ENCODE assay signal across 24 mouse cellular contexts in genomic region chr19:17471861-17472260, GRCm38 (mm10).
A peak's percentile ranks its signal among the peaks of the same experiment; 100 is the strongest.
DNase-seq lines count a peak whose midpoint lies in the region; ATAC-seq and TF ChIP-seq lines count a peak whose summit lies in the region.
"Had no signal": no experiment of that assay in that cellular context is flagged by ENCODE, and none has a peak within 500 bp of the region (broad histone marks: within the 10 kb centered on the region; RNA-seq: fewer than 3 reads in every experiment).

No protein-coding gene starts in this region.

- peak; percentile 56 for ATAC-seq in stomach, embryonic 16.5 days (ENCODE audit: insufficient read depth, low FRiP score)
- ATAC-seq in stomach, postnatal 0 days (ENCODE audit: low FRiP score, low TSS enrichment) = no peak; the same call in 1 of the 2 replicates
- no peak for ATAC-seq in forebrain, embryonic 15.5 days (replicated peaks)
- ATAC-seq: forebrain, postnatal 0 days; midbrain, embryonic 16.5 days had no signal

- H3K4me2 ChIP-seq in stomach, embryonic 16.5 days (ENCODE audit: low read depth, low read length) = no peak overlapping the region
- no peak overlapping the region for H3K4me2 ChIP-seq in stomach, postnatal 0 days (replicated peaks; ENCODE audit: low read depth)
- H3K4me2 ChIP-seq in forebrain, embryonic 15.5 days (replicated peaks) = no peak overlapping the region
- H3K4me2 ChIP-seq: heart, embryonic 13.5 days; liver, embryonic 11.5 days; stomach, embryonic 15.5 days had no signal

- no peak for TF ChIP-seq EP300 in stomach, postnatal 0 days (optimal IDR thresholded peaks at IDR 0.05)

- no peak overlapping the region for H3K9ac ChIP-seq in stomach, embryonic 16.5 days (ENCODE audit: low read length)
- H3K9ac ChIP-seq in stomach, postnatal 0 days (ENCODE audit: low read length) = no peak overlapping the region
- no peak overlapping the region for H3K9ac ChIP-seq in forebrain, embryonic 15.5 days (replicated peaks)
- H3K9ac ChIP-seq: forebrain, postnatal 0 days; heart, embryonic 13.5 days; stomach, embryonic 15.5 days had no signal

- no peak overlapping the region for H3K4me3 ChIP-seq in stomach, embryonic 16.5 days (replicated peaks; ENCODE audit: low read length)
- no peak overlapping the region for H3K4me3 ChIP-seq in stomach, postnatal 0 days (ENCODE audit: low read depth, low read length)
- no peak overlapping the region for H3K4me3 ChIP-seq in forebrain, embryonic 15.5 days
- H3K4me3 ChIP-seq: gastrocnemius, adult 2 months; heart, embryonic 13.5 days; hindbrain, embryonic 10.5 days; layer of hippocampus, adult 2 months; stomach, embryonic 15.5 days had no signal

- peak; percentile 5 for DNase-seq in gastrocnemius, adult 18-20 months (ENCODE audit: low spot score)
- no peak for DNase-seq in gastrocnemius, postnatal 14 days
- no peak for DNase-seq in stomach, postnatal 0 days (ENCODE audit: low spot score)
- peak; percentile 4 to 5 for DNase-seq in heart, postnatal 14 days
- peak; percentile 34 for DNase-seq in skeletal muscle tissue, adult 2 months (ENCODE audit: low read depth, low spot score)
- DNase-seq in adrenal gland, adult 2 months = no peak
- DNase-seq: adrenal gland, adult 8-10 months; cerebellum, adult 9-10 months; forebrain, postnatal 0 days; gastrocnemius, adult 2 months; kidney, adult 18-20 months; kidney, postnatal 10 days; layer of hippocampus, postnatal 36 days; lung, adult 2 months; lung, postnatal 4 days; right cerebral cortex, postnatal 14 days had no signal

- no peak for TF ChIP-seq CTCF in stomach, postnatal 0 days (IDR thresholded peaks at IDR 0.05; ENCODE audit: low read depth)

- H3K27ac ChIP-seq in stomach, embryonic 16.5 days (ENCODE audit: low read length) = no peak overlapping the region
- no peak overlapping the region for H3K27ac ChIP-seq in stomach, postnatal 0 days (replicated peaks)
- no peak overlapping the region for H3K27ac ChIP-seq in forebrain, embryonic 15.5 days (replicated peaks)
- H3K27ac ChIP-seq: gastrocnemius, adult 2 months; heart, embryonic 13.5 days; hindbrain, embryonic 10.5 days; layer of hippocampus, adult 2 months; stomach, embryonic 15.5 days had no signal

- H3K36me3 ChIP-seq in stomach, embryonic 16.5 days (ENCODE audit: control insufficient read depth, insufficient read depth, low read length) = no peaks in the 10 kb centered on the region
- no peaks in the 10 kb centered on the region for H3K36me3 ChIP-seq in stomach, postnatal 0 days (ENCODE audit: control insufficient read depth, insufficient read depth, low read length)
- H3K36me3 ChIP-seq in forebrain, embryonic 15.5 days = no peaks in the 10 kb centered on the region
- H3K36me3 ChIP-seq: heart, embryonic 13.5 days; hindbrain, embryonic 10.5 days; stomach, embryonic 15.5 days had no signal

- 42% methylated on average over 7 of the region's 7 CpGs for WGBS in stomach, embryonic 16.5 days
- WGBS in stomach, postnatal 0 days = 42% methylated on average over 7 of the region's 7 CpGs
- 82% methylated on average over 7 of the region's 7 CpGs for WGBS in forebrain, embryonic 15.5 days

- no peaks in the 10 kb centered on the region for H3K27me3 ChIP-seq in stomach, embryonic 16.5 days (ENCODE audit: control insufficient read depth, insufficient read depth, low read length)
- no peaks in the 10 kb centered on the region for H3K27me3 ChIP-seq in stomach, postnatal 0 days (ENCODE audit: control insufficient read depth, insufficient read depth, low read length)
- no peaks in the 10 kb centered on the region for H3K27me3 ChIP-seq in forebrain, embryonic 15.5 days
- H3K27me3 ChIP-seq: heart, embryonic 13.5 days; stomach, embryonic 15.5 days had no signal

- H3K4me1 ChIP-seq in stomach, embryonic 16.5 days (ENCODE audit: control insufficient read depth, insufficient read depth, low read length) = 0 out of 2 replicates have a peak, but pooled peaks cover 3% of the 10 kb centered on the region
- no peaks in the 10 kb centered on the region for H3K4me1 ChIP-seq in stomach, postnatal 0 days (replicated peaks; ENCODE audit: control insufficient read depth, insufficient read depth)
- H3K4me1 ChIP-seq in forebrain, embryonic 15.5 days = no peaks in the 10 kb centered on the region
- H3K4me1 ChIP-seq: hindbrain, embryonic 10.5 days had no signal

- no peaks in the 10 kb centered on the region for H3K9me3 ChIP-seq in stomach, embryonic 16.5 days (replicated peaks; ENCODE audit: control insufficient read depth, low read length)
- no peaks in the 10 kb centered on the region for H3K9me3 ChIP-seq in stomach, postnatal 0 days (ENCODE audit: control insufficient read depth, low read length)
- H3K9me3 ChIP-seq in forebrain, embryonic 15.5 days = no peaks in the 10 kb centered on the region
- H3K9me3 ChIP-seq: heart, embryonic 13.5 days; hindbrain, embryonic 10.5 days; stomach, embryonic 15.5 days had no signal

- intact Hi-C loops in gastrocnemius, postnatal 14 days (cut with DNase I; ENCODE audit: low total_unique reads) = no loop called here
- intact Hi-C loops in heart, postnatal 14 days (cut with DNase I) = no loop called here

Comparison
In these comparisons a context has a peak if more than half of its experiments do, and no peak if none do; other contexts are left out.
1. DNase-seq: peak in gastrocnemius, adult 18-20 months (single experiment), heart, postnatal 14 days (2 of 2) and skeletal muscle tissue, adult 2 months (single experiment); none in gastrocnemius, postnatal 14 days (single experiment), stomach, postnatal 0 days (single experiment) and adrenal gland, adult 2 months (single experiment).